Mouse (Mus musculus) heart, postnatal 0 days (tissue): Measurements from ENCODE around the gene Cybc1. TPM values are rescaled to one million over a fixed set of nuclear protein-coding genes. Genes with fewer than 3 reads are reported as not detected.

Source experiments
- ATAC-seq: fragments of 200-750 bp; cut with Nextera tagmentation; 2 replicates; pipeline ENCODE4 v1.8.0; 2017; ENCODE audit warnings: low read depth, moderate number of reproducible peaks, moderate library complexity; ENCODE audit not compliant: insufficient read depth
- DNase-seq: peaks from one replicate; pipeline ENCODE4 v3.0.0-alpha.2; 2016; ENCODE audit warnings: low spot score
- H3K27ac ChIP-seq: fragments of 300-500 bp; sonication (generic); 2 replicates; pipeline ENCODE4 v1.5.1; 2014; ENCODE audit warnings: low read depth, mild to moderate bottlenecking
- H3K27me3 ChIP-seq: fragments of 300-500 bp; sonication (generic); 2 replicates; pipeline ENCODE4 v1.6.1; 2014; ENCODE audit warnings: low read length, mixed read lengths; ENCODE audit not compliant: control insufficient read depth, insufficient read depth
- H3K36me3 ChIP-seq: fragments of 300-500 bp; sonication (generic); replicated peaks from 2 replicates; pipeline ENCODE4 v1.6.1; 2014; ENCODE audit warnings: low read length, mixed read lengths; ENCODE audit not compliant: control insufficient read depth, insufficient read depth
- H3K4me1 ChIP-seq: fragments of 300-500 bp; sonication (generic); 2 replicates; pipeline ENCODE4 v1.6.1; 2014; ENCODE audit warnings: antibody characterized with exemption; ENCODE audit not compliant: control insufficient read depth, insufficient read depth
- H3K4me2 ChIP-seq: fragments of 300-500 bp; sonication (generic); 2 replicates; pipeline ENCODE4 v1.6.1; 2014; ENCODE audit warnings: low read depth, mild to moderate bottlenecking, low read length, moderate library complexity
- H3K4me3 ChIP-seq: fragments of 300-500 bp; sonication (generic); 2 replicates; pipeline ENCODE4 v1.5.1; 2014; ENCODE audit warnings: low read depth, low read length
- H3K9ac ChIP-seq: fragments of 300-500 bp; sonication (generic); replicated peaks from 2 replicates; pipeline ENCODE4 v1.6.1; 2014; ENCODE audit warnings: low read depth, low read length, mixed read lengths
- H3K9me3 ChIP-seq: fragments of 300-500 bp; sonication (generic); replicated peaks from 2 replicates; pipeline ENCODE4 v1.6.1; 2016; ENCODE audit warnings: low read length; ENCODE audit not compliant: control insufficient read depth
- CTCF ChIP-seq: IDR thresholded peaks from 2 replicates; pipeline ENCODE4 v1.5.1; 2016; ENCODE audit warnings: antibody characterized with exemption, control low read depth, low read depth
- EP300 ChIP-seq: IDR thresholded peaks from 2 replicates; pipeline ENCODE4 v1.6.1; 2016; ENCODE audit warnings: antibody characterized with exemption, low read depth
- WGBS: fragments of 180-500 bp; shearing (Covaris S2); extraction: QIAGEN DNeasy Blood & Tissue Kit; methylation state at CpG from one replicate; pipeline ENCODE4 v1.1.7; 2014; 5-methylcytosine and 5-hydroxymethylcytosine counted together
- polyA plus RNA-seq: library from polyadenylated mRNA; unstranded; fragments of >200 nt; fragmentation: Nextera tagmentation; extraction: Ambion mirVana; gene quantifications from 2 replicates; pipeline ENCODE4 v1.2.1, GENCODE M21; 2015
- total RNA-seq: library from RNA; depleted of rRNA; stranded (reverse); fragments of >200 nt; gene quantifications from 2 replicates; pipeline ENCODE4 v1.2.3, GENCODE M21; 2014; ENCODE audit warnings: low replicate concordance

Gene Cybc1
- total and polyA plus RNA-seq, 2 experiments from 2014 or later, result 12.4 to 13.0 TPM

- ATAC-seq, result no peak
- DNase-seq, result no peak
- H3K27ac ChIP-seq, result no peak overlapping the region
- H3K36me3 ChIP-seq, result peaks cover 6% of the 10 kb centered on the region; the same call in 1 of the 2 replicates
- H3K9me3 ChIP-seq, result no peaks in the 10 kb centered on the region
- H3K9ac ChIP-seq, result no peak overlapping the region
- H3K4me3 ChIP-seq, result peak overlapping the region; percentile 77
- H3K4me1 ChIP-seq, result no peaks in the 10 kb centered on the region
- H3K27me3 ChIP-seq, result no peaks in the 10 kb centered on the region
- no peak for TF ChIP-seq EP300
- no peak for TF ChIP-seq CTCF
- WGBS, result 0% methylated on average over 5 of the region's 5 CpGs
- peak overlapping the region; percentile 78 for H3K4me2 ChIP-seq
These were observed 25.3 kb downstream of the Cybc1 start for GRCm38 (mm10) chr11:121203859-121204160.

GRCm38 (mm10) chr11:121201436-121202198 lies 27.5 kb downstream of the Cybc1 start:
- no peak overlapping the region for H3K9ac ChIP-seq
- peak; percentile 57 for TF ChIP-seq CTCF
- TF ChIP-seq EP300, result no peak
- H3K27me3 ChIP-seq, result no peaks in the 10 kb centered on the region
- ATAC-seq (no peak), DNase-seq (no peak)
- no peak overlapping the region for H3K4me2 ChIP-seq
- H3K4me3 ChIP-seq, result no peak overlapping the region
- H3K4me1 ChIP-seq, result no peaks in the 10 kb centered on the region
- no peak overlapping the region for H3K27ac ChIP-seq
- H3K9me3 ChIP-seq, result no peaks in the 10 kb centered on the region
- no peaks in the 10 kb centered on the region for H3K36me3 ChIP-seq
- WGBS, result 32% methylated on average over 11 of the region's 11 CpGs

GRCm38 (mm10) chr11:121200781-121201180 lies 28.3 kb downstream of the Cybc1 start:
- no peak overlapping the region for H3K27ac ChIP-seq
- 82% methylated on average over 6 of the region's 6 CpGs for WGBS
- no peak overlapping the region for H3K9ac ChIP-seq

GRCm38 (mm10) chr11:121199851-121200250 lies 29.3 kb downstream of the Cybc1 start:
- Histone ChIP-seq H3K9ac (no peak overlapping the region), H3K9me3 (no peaks in the 10 kb centered on the region), H3K27me3 (no peaks in the 10 kb centered on the region), H3K4me1 (no peaks in the 10 kb centered on the region), H3K36me3 (peaks cover 5% of the 10 kb centered on the region; the same call in 1 of the 2 replicates), H3K27ac (no peak overlapping the region), H3K4me3 (no peak overlapping the region), H3K4me2 (no peak overlapping the region)
- TF ChIP-seq EP300 (no peak), CTCF (no peak)
- 86% methylated on average over 4 of the region's 4 CpGs for WGBS
- no peak for DNase-seq
- ATAC-seq, result no peak

More at GRCm38 (mm10) chr11:121200781-121201180, 28.3 kb downstream of the Cybc1 start:
- no peak overlapping the region for H3K4me3 ChIP-seq
- H3K9me3 ChIP-seq, result no peaks in the 10 kb centered on the region
- no peaks in the 10 kb centered on the region for H3K4me1 ChIP-seq
- peaks cover 5% of the 10 kb centered on the region; the same call in 1 of the 2 replicates for H3K36me3 ChIP-seq
- DNase-seq, result no peak
- H3K27me3 ChIP-seq, result no peaks in the 10 kb centered on the region
- no peak overlapping the region for H3K4me2 ChIP-seq
- no peak for ATAC-seq
- no peak for TF ChIP-seq EP300
- TF ChIP-seq CTCF, result no peak

- H3K9ac ChIP-seq, result no peak overlapping the region
- H3K4me2 ChIP-seq, result no peak overlapping the region
- H3K4me1 ChIP-seq, result no peaks in the 10 kb centered on the region
- H3K4me3 ChIP-seq, result no peak overlapping the region
- 53% methylated on average over 2 of the region's 2 CpGs for WGBS
- H3K27me3 ChIP-seq, result no peaks in the 10 kb centered on the region
- H3K27ac ChIP-seq, result no peak overlapping the region
- H3K36me3 ChIP-seq, result peaks cover 5% of the 10 kb centered on the region
- no peaks in the 10 kb centered on the region for H3K9me3 ChIP-seq
- ATAC-seq (no peak), DNase-seq (no peak)
- no peak for TF ChIP-seq EP300
- TF ChIP-seq CTCF, result no peak
These were observed 30.5 kb downstream of the Cybc1 start for GRCm38 (mm10) chr11:121198622-121199021.

- no peaks in the 10 kb centered on the region for H3K27me3 ChIP-seq
- H3K27ac ChIP-seq, result no peak overlapping the region
- DNase-seq (no peak), ATAC-seq (no peak)
- 83% methylated on average over 3 of the region's 3 CpGs for WGBS
- peaks cover 5% of the 10 kb centered on the region for H3K36me3 ChIP-seq
- H3K9me3 ChIP-seq, result no peaks in the 10 kb centered on the region
- H3K4me3 ChIP-seq, result no peak overlapping the region
- TF ChIP-seq EP300 (no peak), CTCF (no peak)
- no peaks in the 10 kb centered on the region for H3K4me1 ChIP-seq
- no peak overlapping the region for H3K9ac ChIP-seq
- H3K4me2 ChIP-seq, result no peak overlapping the region
These were observed 35.7 kb downstream of the Cybc1 start for GRCm38 (mm10) chr11:121193415-121193814.
